ENCODE assay signal across 10 mouse cellular contexts in genomic region chr9:50722451-50722911, GRCm38 (mm10). TPM values are rescaled to one million over a fixed set of nuclear protein-coding genes. Genes with fewer than 3 reads are reported as not detected.
DNase-seq lines count a peak whose midpoint lies in the region; ATAC-seq lines count a peak whose summit lies in the region.
"Had no signal": no experiment of that assay in that cellular context is flagged by ENCODE, and none has a peak within 500 bp of the region (broad histone marks: within the 10 kb centered on the region; RNA-seq: fewer than 3 reads in every experiment).

No protein-coding gene starts in this region.

- DNase-seq in heart, adult 9 months (ENCODE audit: low spot score in 2 of 2), result no peak
- DNase-seq in neural tube, embryonic 10.5 days (ENCODE audit: extremely low spot score, low spot score), result no peak
- peak; percentile 66 for DNase-seq in forebrain, embryonic 14.5 days (ENCODE audit: low spot score)
- no peak for DNase-seq in spleen, adult 18-20 months
- DNase-seq: lung, postnatal 10 days; thymus, postnatal 14 days had no signal

- WGBS in heart, embryonic 12.5 days, result 34% methylated on average over 8 of the region's 8 CpGs
- WGBS in neural tube, embryonic 13.5 days, result 19% methylated on average over 8 of the region's 8 CpGs
- 17% methylated on average over 8 of the region's 8 CpGs for WGBS in forebrain, embryonic 14.5 days
- 23% methylated on average over 8 of the region's 8 CpGs for WGBS in neural tube, embryonic 15.5 days
- WGBS in kidney, embryonic 14.5 days, result 52% methylated on average over 8 of the region's 8 CpGs

- no peaks in the 10 kb centered on the region for H3K27me3 ChIP-seq in heart, embryonic 12.5 days (replicated peaks)
- H3K27me3 ChIP-seq in neural tube, embryonic 13.5 days, result no peaks in the 10 kb centered on the region
- H3K27me3 ChIP-seq in forebrain, embryonic 14.5 days (replicated peaks; ENCODE audit: control insufficient read depth, insufficient read depth, low read length), result no peaks in the 10 kb centered on the region
- H3K27me3 ChIP-seq in neural tube, embryonic 15.5 days (replicated peaks), result no peaks in the 10 kb centered on the region
- H3K27me3 ChIP-seq in kidney, embryonic 14.5 days (ENCODE audit: control insufficient read depth, insufficient read depth, low read length), result no peaks in the 10 kb centered on the region

- H3K9ac ChIP-seq in heart, embryonic 12.5 days, result no peak overlapping the region
- 0 out of 2 replicates have a peak overlapping the region, but pooled peaks have one; percentile 34 for H3K9ac ChIP-seq in neural tube, embryonic 13.5 days
- peak overlapping the region; percentile 22; the same call in 1 of the 2 replicates for H3K9ac ChIP-seq in forebrain, embryonic 14.5 days (ENCODE audit: low read length)
- no peak overlapping the region for H3K9ac ChIP-seq in neural tube, embryonic 15.5 days (replicated peaks)
- no peak overlapping the region for H3K9ac ChIP-seq in kidney, embryonic 14.5 days (ENCODE audit: low read depth, low read length)

- 0 out of 2 replicates have a peak, but pooled peaks cover 3% of the 10 kb centered on the region for H3K9me3 ChIP-seq in heart, embryonic 12.5 days (replicated peaks)
- H3K9me3 ChIP-seq in neural tube, embryonic 13.5 days, result no peaks in the 10 kb centered on the region
- no peaks in the 10 kb centered on the region for H3K9me3 ChIP-seq in forebrain, embryonic 14.5 days (replicated peaks; ENCODE audit: control insufficient read depth, low read length)
- H3K9me3 ChIP-seq in neural tube, embryonic 15.5 days (replicated peaks), result no peaks in the 10 kb centered on the region
- no peaks in the 10 kb centered on the region for H3K9me3 ChIP-seq in kidney, embryonic 14.5 days (ENCODE audit: control insufficient read depth, low read length)

- peak overlapping the region; percentile 92 for H3K27ac ChIP-seq in heart, embryonic 12.5 days (ENCODE audit: poor library complexity, severe bottlenecking)
- peak overlapping the region; percentile 86 for H3K27ac ChIP-seq in neural tube, embryonic 13.5 days (replicated peaks)
- peak overlapping the region; percentile 85 for H3K27ac ChIP-seq in forebrain, embryonic 14.5 days (ENCODE audit: low read depth, low read length)
- H3K27ac ChIP-seq in neural tube, embryonic 15.5 days (replicated peaks), result peak overlapping the region; percentile 70
- H3K27ac ChIP-seq in kidney, embryonic 14.5 days (ENCODE audit: low read depth, low read length), result no peak overlapping the region

- peak overlapping the region; percentile 54 for H3K4me2 ChIP-seq in heart, embryonic 12.5 days
- peak overlapping the region; percentile 83 for H3K4me2 ChIP-seq in neural tube, embryonic 13.5 days
- peak overlapping the region; percentile 25; the same call in 1 of the 2 replicates for H3K4me2 ChIP-seq in forebrain, embryonic 14.5 days (ENCODE audit: low read length)
- H3K4me2 ChIP-seq in neural tube, embryonic 15.5 days, result peak overlapping the region; percentile 28
- no peak overlapping the region for H3K4me2 ChIP-seq in kidney, embryonic 14.5 days (replicated peaks; ENCODE audit: low read depth, low read length)

- no peak for ATAC-seq in heart, embryonic 12.5 days (ENCODE audit: insufficient number of reproducible peaks, low FRiP score)
- peak; percentile 20; the same call in 1 of the 2 replicates for ATAC-seq in neural tube, embryonic 13.5 days (ENCODE audit: low read depth)
- ATAC-seq in forebrain, embryonic 14.5 days, result peak; percentile 52; the same call in 1 of the 2 replicates
- ATAC-seq in neural tube, embryonic 15.5 days (ENCODE audit: low FRiP score), result no peak
- no peak for ATAC-seq in kidney, embryonic 14.5 days (ENCODE audit: low FRiP score, low TSS enrichment)

- H3K4me1 ChIP-seq in heart, embryonic 12.5 days (replicated peaks), result peaks cover 53% of the 10 kb centered on the region
- peaks cover 73% of the 10 kb centered on the region for H3K4me1 ChIP-seq in neural tube, embryonic 13.5 days (replicated peaks)
- H3K4me1 ChIP-seq in forebrain, embryonic 14.5 days (ENCODE audit: control insufficient read depth, insufficient read depth, low read length), result peaks cover 38% of the 10 kb centered on the region
- H3K4me1 ChIP-seq in neural tube, embryonic 15.5 days, result peaks cover 55% of the 10 kb centered on the region
- peaks cover 4% of the 10 kb centered on the region; the same call in 1 of the 2 replicates for H3K4me1 ChIP-seq in kidney, embryonic 14.5 days (ENCODE audit: control insufficient read depth, insufficient read depth, low read length)

- no peak overlapping the region for H3K4me3 ChIP-seq in heart, embryonic 12.5 days
- H3K4me3 ChIP-seq in neural tube, embryonic 13.5 days, result no peak overlapping the region
- no peak overlapping the region for H3K4me3 ChIP-seq in forebrain, embryonic 14.5 days (ENCODE audit: low read depth, low read length)
- no peak overlapping the region for H3K4me3 ChIP-seq in neural tube, embryonic 15.5 days (replicated peaks)
- no peak overlapping the region for H3K4me3 ChIP-seq in kidney, embryonic 14.5 days (ENCODE audit: low read length)

- H3K36me3 ChIP-seq in heart, embryonic 12.5 days, result no peaks in the 10 kb centered on the region
- H3K36me3 ChIP-seq in neural tube, embryonic 13.5 days, result no peaks in the 10 kb centered on the region
- no peaks in the 10 kb centered on the region for H3K36me3 ChIP-seq in forebrain, embryonic 14.5 days (ENCODE audit: control insufficient read depth, insufficient read depth, low read length)
- H3K36me3 ChIP-seq in neural tube, embryonic 15.5 days, result no peaks in the 10 kb centered on the region; the same call in 1 of the 2 replicates
- H3K36me3 ChIP-seq in kidney, embryonic 14.5 days (ENCODE audit: control insufficient read depth, insufficient read depth, low read length), result no peaks in the 10 kb centered on the region

RNA-seq across cellular contexts. Expression of gene Dixdc1, which starts 16.8 kb away (rescaled TPM):
- polyA plus RNA-seq in heart, embryonic 12.5 days (2016; fragmentation: Nextera tagmentation; extraction: Ambion mirVana), result 9.2 and 10.8 TPM in 2 replicates
- polyA plus RNA-seq in neural tube, embryonic 13.5 days (2015; fragmentation: Nextera tagmentation; extraction: Ambion mirVana), result 31.8 TPM in 2 replicates
- 21.6 and 27.1 TPM in 2 replicates for polyA plus RNA-seq in forebrain, embryonic 14.5 days (2014; fragmentation: Nextera tagmentation; extraction: Ambion mirVana)
- polyA plus RNA-seq in neural tube, embryonic 15.5 days (2015; fragmentation: Nextera tagmentation; extraction: Ambion mirVana), result 28.3 and 30.4 TPM in 2 replicates
- 5.7 and 10.3 TPM in 2 replicates for polyA plus RNA-seq in kidney, embryonic 14.5 days (2014; fragmentation: Nextera tagmentation; extraction: Ambion mirVana)

RNA-seq across cellular contexts. Expression of gene 2310030G06Rik, which starts 23.9 kb away (rescaled TPM):
- 9.5 and 13.2 TPM in 2 replicates for polyA plus RNA-seq in heart, embryonic 12.5 days (2016; fragmentation: Nextera tagmentation; extraction: Ambion mirVana)
- 1.7 and 2.3 TPM in 2 replicates for polyA plus RNA-seq in neural tube, embryonic 13.5 days (2015; fragmentation: Nextera tagmentation; extraction: Ambion mirVana)
- polyA plus RNA-seq in forebrain, embryonic 14.5 days (2014; fragmentation: Nextera tagmentation; extraction: Ambion mirVana), result 1.0 and 1.1 TPM in 2 replicates
- 2.3 and 3.3 TPM in 2 replicates for polyA plus RNA-seq in neural tube, embryonic 15.5 days (2015; fragmentation: Nextera tagmentation; extraction: Ambion mirVana)
- 8.7 and 9.3 TPM in 2 replicates for polyA plus RNA-seq in kidney, embryonic 14.5 days (2014; fragmentation: Nextera tagmentation; extraction: Ambion mirVana)

RNA-seq across cellular contexts. Expression of gene Cryab, which starts 28.6 kb away (rescaled TPM):
- 1,032 and 1,048 TPM in 2 replicates for polyA plus RNA-seq in heart, embryonic 12.5 days (2016; fragmentation: Nextera tagmentation; extraction: Ambion mirVana)
- polyA plus RNA-seq in neural tube, embryonic 13.5 days (2015; fragmentation: Nextera tagmentation; extraction: Ambion mirVana), result 15.3 and 19.5 TPM in 2 replicates
- polyA plus RNA-seq in forebrain, embryonic 14.5 days (2014; fragmentation: Nextera tagmentation; extraction: Ambion mirVana), result 9.7 and 12.6 TPM in 2 replicates
- 24.7 and 28.2 TPM in 2 replicates for polyA plus RNA-seq in neural tube, embryonic 15.5 days (2015; fragmentation: Nextera tagmentation; extraction: Ambion mirVana)
- polyA plus RNA-seq in kidney, embryonic 14.5 days (2014; fragmentation: Nextera tagmentation; extraction: Ambion mirVana), result 15.7 and 20.6 TPM in 2 replicates

RNA-seq across cellular contexts. Expression of gene Hspb2, which starts 29.7 kb away (rescaled TPM):
- polyA plus RNA-seq in heart, embryonic 12.5 days (2016; fragmentation: Nextera tagmentation; extraction: Ambion mirVana), result 284 and 285 TPM in 2 replicates
- polyA plus RNA-seq in neural tube, embryonic 13.5 days (2015; fragmentation: Nextera tagmentation; extraction: Ambion mirVana), result 2.4 and 4.5 TPM in 2 replicates
- 0.70 TPM in 1 of 2 replicates, not detected in the other for polyA plus RNA-seq in forebrain, embryonic 14.5 days (2014; fragmentation: Nextera tagmentation; extraction: Ambion mirVana)
- polyA plus RNA-seq in neural tube, embryonic 15.5 days (2015; fragmentation: Nextera tagmentation; extraction: Ambion mirVana), result 4.9 and 6.6 TPM in 2 replicates
- 0.72 and 1.0 TPM in 2 replicates for polyA plus RNA-seq in kidney, embryonic 14.5 days (2014; fragmentation: Nextera tagmentation; extraction: Ambion mirVana)

RNA-seq across cellular contexts. Expression of gene Fdxacb1, which starts 45.6 kb away (rescaled TPM):
- 8.0 and 10.3 TPM in 2 replicates for polyA plus RNA-seq in heart, embryonic 12.5 days (2016; fragmentation: Nextera tagmentation; extraction: Ambion mirVana)
- 8.9 and 12.9 TPM in 2 replicates for polyA plus RNA-seq in neural tube, embryonic 13.5 days (2015; fragmentation: Nextera tagmentation; extraction: Ambion mirVana)
- 10.0 and 10.1 TPM in 2 replicates for polyA plus RNA-seq in forebrain, embryonic 14.5 days (2014; fragmentation: Nextera tagmentation; extraction: Ambion mirVana)
- polyA plus RNA-seq in neural tube, embryonic 15.5 days (2015; fragmentation: Nextera tagmentation; extraction: Ambion mirVana), result 9.0 and 10.8 TPM in 2 replicates
- 11.1 and 11.5 TPM in 2 replicates for polyA plus RNA-seq in kidney, embryonic 14.5 days (2014; fragmentation: Nextera tagmentation; extraction: Ambion mirVana)

Comparison
In these comparisons a context has a peak if more than half of its experiments do, and no peak if none do; other contexts are left out.
1. ATAC-seq: peak in neural tube, embryonic 13.5 days (single experiment) and forebrain, embryonic 14.5 days (single experiment); none in heart, embryonic 12.5 days (single experiment), neural tube, embryonic 15.5 days (single experiment) and kidney, embryonic 14.5 days (single experiment).
2. H3K9ac ChIP-seq: peak in neural tube, embryonic 13.5 days (single experiment) and forebrain, embryonic 14.5 days (single experiment); none in heart, embryonic 12.5 days (single experiment), neural tube, embryonic 15.5 days (single experiment) and kidney, embryonic 14.5 days (single experiment).
3. RNA of gene Cryab, which starts 28.6 kb away (polyA plus RNA-seq): 1,032 to 1,048 TPM in heart, embryonic 12.5 days; 24.7 to 28.2 TPM in neural tube, embryonic 15.5 days, 15.7 to 20.6 TPM in kidney, embryonic 14.5 days, 15.3 to 19.5 TPM in neural tube, embryonic 13.5 days and 9.7 to 12.6 TPM in forebrain, embryonic 14.5 days; every median in the first group is over 10 times any median in the second.